Mouse (Mus musculus) C2C12 (cell line): Measurements from ENCODE around the gene Hs3st4.

ENCODE experiments used
- CTCF ChIP-seq: IDR thresholded peaks from one replicate; pipeline ENCODE4 v1.5.1; 2011; ENCODE audit not compliant: control insufficient read depth, insufficient read depth, insufficient read length
- MAX ChIP-seq: IDR thresholded peaks from one replicate; pipeline ENCODE4 v1.6.1; 2011; ENCODE audit warnings: mild to moderate bottlenecking, control low read depth
- MYOD1 ChIP-seq: IDR thresholded peaks from one replicate; pipeline ENCODE4 v1.6.1; 2011; ENCODE audit warnings: low read depth; ENCODE audit not compliant: control insufficient read depth, insufficient read length
- MYOG ChIP-seq: IDR thresholded peaks from one replicate; pipeline ENCODE4 v1.6.1; 2011; ENCODE audit not compliant: control insufficient read depth, insufficient read length; ENCODE audit errors: extremely low read depth
- USF1 ChIP-seq: IDR thresholded peaks from one replicate; pipeline ENCODE4 v1.6.1; 2011; ENCODE audit warnings: low read depth, mild to moderate bottlenecking, control low read depth, moderate library complexity

DNA sequence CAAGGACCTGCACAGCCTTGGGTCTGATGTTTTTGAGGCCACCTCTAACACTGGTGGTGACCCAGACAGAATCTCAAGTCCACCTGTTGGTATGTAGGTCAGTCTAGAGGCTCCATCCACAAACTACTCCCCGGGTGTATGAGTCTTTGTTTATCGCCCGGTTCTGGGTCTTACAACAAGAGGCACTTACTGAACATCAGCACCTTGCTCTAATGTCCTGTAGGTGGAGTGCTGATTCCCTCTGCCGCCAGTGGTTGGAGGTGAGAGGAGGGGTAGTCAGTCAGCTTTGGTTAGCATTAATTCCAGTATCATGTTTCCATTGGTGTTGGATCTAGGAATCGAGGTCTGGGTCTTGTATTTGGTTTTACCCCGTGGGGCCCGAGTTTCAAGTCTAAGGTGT lies 17.2 kb upstream of the Hs3st4 start:
- TF ChIP-seq CTCF, result no peak
- TF ChIP-seq MAX, result no peak
- TF ChIP-seq USF1, result no peak
- TF ChIP-seq MYOG, result no peak
- TF ChIP-seq MYOD1, result no peak
